Mouse (Mus musculus): Measurements from ENCODE around the gene Defb25.

Defb25 gene

GRCm38 (mm10) chr2:152626774-152627591 lies 4.1 kb upstream of the Defb25 start, which contains the start of gene Rem1:
Gene Rem1 (plus strand): TSS chr2:152626951.
- DNase-seq (ENCODE audit: low read depth, low spot score), result peak; percentile 50

GRCm38 (mm10) chr2:152625256-152625655 lies 2.4 kb upstream of the Defb25 start:
- no peak for DNase-seq (ENCODE audit: low read depth, low spot score)

- no peak for DNase-seq (ENCODE audit: low read depth, low spot score)
Measured at GRCm38 (mm10) chr2:152624566-152624965, 1.7 kb upstream of the Defb25 start.

GRCm38 (mm10) chr2:152622151-152622550 lies 702 bp downstream of the Defb25 start:
- DNase-seq (ENCODE audit: low read depth, low spot score), result no peak

- no peak for DNase-seq (ENCODE audit: low read depth, low spot score)
Measured at GRCm38 (mm10) chr2:152620367-152621134, 2.3 kb downstream of the Defb25 start.

GRCm38 (mm10) chr2:152617374-152617773 lies 5.5 kb downstream of the Defb25 start:
- no peak for DNase-seq (ENCODE audit: low read depth, low spot score)

GRCm38 (mm10) chr2:152616470-152616869 lies 6.4 kb downstream of the Defb25 start:
- DNase-seq (ENCODE audit: low read depth, low spot score), result no peak

GRCm38 (mm10) chr2:152615563-152615962 lies 7.3 kb downstream of the Defb25 start:
- peak; percentile 84 for DNase-seq (ENCODE audit: low read depth, low spot score)

- DNase-seq (ENCODE audit: low read depth, low spot score), result no peak
Measured at GRCm38 (mm10) chr2:152612193-152612592, 10.7 kb downstream of the Defb25 start.

GRCm38 (mm10) chr2:152608719-152609118 lies 14.1 kb downstream of the Defb25 start:
- DNase-seq (ENCODE audit: low read depth, low spot score), result no peak

GRCm38 (mm10) chr2:152607746-152608145 lies 15.1 kb downstream of the Defb25 start:
- no peak for DNase-seq (ENCODE audit: low read depth, low spot score)

- no peak for DNase-seq (ENCODE audit: low read depth, low spot score)
Measured at GRCm38 (mm10) chr2:152604057-152604456, 18.8 kb downstream of the Defb25 start, which contains the start of gene Defb36. Gene Defb36 (plus strand): TSS chr2:152604327.

- DNase-seq (ENCODE audit: low read depth, low spot score), result no peak
Measured at GRCm38 (mm10) chr2:152601275-152601960, 21.4 kb downstream of the Defb25 start.

- DNase-seq (ENCODE audit: low read depth, low spot score), result no peak
Measured at GRCm38 (mm10) chr2:152600076-152600475, 22.8 kb downstream of the Defb25 start.

GRCm38 (mm10) chr2:152599299-152599698 lies 23.6 kb downstream of the Defb25 start, which contains the start of gene Defb45:
Gene Defb45 (minus strand): TSS chr2:152599399.
- DNase-seq (ENCODE audit: low read depth, low spot score), result no peak

- no peak for DNase-seq (ENCODE audit: low read depth, low spot score)
Measured at GRCm38 (mm10) chr2:152589021-152589420, 33.8 kb downstream of the Defb25 start.

GRCm38 (mm10) chr2:152588450-152588849 lies 34.4 kb downstream of the Defb25 start:
- no peak for DNase-seq (ENCODE audit: low read depth, low spot score)

- DNase-seq (ENCODE audit: low read depth, low spot score), result peak; percentile 17
Measured at GRCm38 (mm10) chr2:152586926-152587560, 35.8 kb downstream of the Defb25 start.

GRCm38 (mm10) chr2:152580612-152581011 lies 42.2 kb downstream of the Defb25 start:
- no peak for DNase-seq (ENCODE audit: low read depth, low spot score)

- no peak for DNase-seq (ENCODE audit: low read depth, low spot score)
Measured at GRCm38 (mm10) chr2:152580107-152580506, 42.7 kb downstream of the Defb25 start, which contains the start of gene Defb19. Gene Defb19 (minus strand): TSS chr2:152580312.

- no peak for DNase-seq (ENCODE audit: low read depth, low spot score)
Measured at GRCm38 (mm10) chr2:152573484-152573883, 49.4 kb downstream of the Defb25 start.

Data from mesoderm, embryonic 11.5 days (tissue).